Mouse (Mus musculus) thymus, postnatal 10 days (tissue): ENCODE results near the gene Prkce.

ENCODE experiments used
- DNase-seq, 2 experiments: peaks; one replicate each; pipeline ENCODE4 v3.0.0; 2021; ENCODE audit warnings: low spot score in 2 of 2

The Prkce gene

GRCm38 (mm10) chr17:86261067-86261466, 93.5 kb downstream of the Prkce start:
- no peak for DNase-seq

GRCm38 (mm10) chr17:86263985-86264649, 96.5 kb downstream of the Prkce start:
- no peak for DNase-seq

- no peak for DNase-seq
These were observed 98.5 kb downstream of the Prkce start for GRCm38 (mm10) chr17:86266051-86266450.

- DNase-seq, result no peak
These were observed 99.7 kb downstream of the Prkce start for GRCm38 (mm10) chr17:86267126-86267760.

GRCm38 (mm10) chr17:86269639-86270038, 102.1 kb downstream of the Prkce start:
- no peak for DNase-seq

- no peak for DNase-seq
These were observed 102.9 kb downstream of the Prkce start for GRCm38 (mm10) chr17:86270523-86270922.

GRCm38 (mm10) chr17:86271277-86271676, 103.7 kb downstream of the Prkce start:
- no peak for DNase-seq

GRCm38 (mm10) chr17:86272961-86273360, 105.4 kb downstream of the Prkce start:
- no peak for DNase-seq

GRCm38 (mm10) chr17:86273566-86274349, 106.2 kb downstream of the Prkce start:
- DNase-seq, result no peak

- no peak for DNase-seq
These were observed 106.8 kb downstream of the Prkce start for GRCm38 (mm10) chr17:86274350-86274744.

GRCm38 (mm10) chr17:86276381-86276780, 108.8 kb downstream of the Prkce start:
- no peak for DNase-seq

- no peak for DNase-seq
These were observed 109.6 kb downstream of the Prkce start for GRCm38 (mm10) chr17:86277032-86277798.

GRCm38 (mm10) chr17:86277999-86278526, 110.5 kb downstream of the Prkce start:
- DNase-seq, result no peak

- DNase-seq, result no peak
These were observed 112.2 kb downstream of the Prkce start for GRCm38 (mm10) chr17:86279751-86280150.

GRCm38 (mm10) chr17:86283741-86284140, 116.2 kb downstream of the Prkce start:
- DNase-seq, result no peak

- DNase-seq, result no peak
These were observed 117.5 kb downstream of the Prkce start for GRCm38 (mm10) chr17:86285058-86285457.

GRCm38 (mm10) chr17:86286747-86287271, 119.2 kb downstream of the Prkce start:
- no peak for DNase-seq

- no peak for DNase-seq
These were observed 125.1 kb downstream of the Prkce start for GRCm38 (mm10) chr17:86292711-86293110.

GRCm38 (mm10) chr17:86293247-86293744, 125.7 kb downstream of the Prkce start:
- peak; percentile 38 to 73 for DNase-seq

GRCm38 (mm10) chr17:86299576-86299975, 132.0 kb downstream of the Prkce start:
- no peak for DNase-seq
